Mouse (Mus musculus) gastrocnemius, adult 8-10 months (tissue): ENCODE results near the gene Napsa. TPM values are rescaled to one million over a fixed set of nuclear protein-coding genes. Genes with fewer than 3 reads are reported as not detected.

ENCODE experiments used
- DNase-seq, 2 experiments: peaks; one replicate each; pipeline ENCODE4 v3.0.0; 2022; ENCODE audit warnings: low spot score in 2 of 2
- total RNA-seq, 4 experiments: library from RNA; stranded (reverse); gene quantifications; 2 replicates each; pipeline ENCODE4 v1.2.4; 2022

Napsa gene
- under 1 TPM in 3 of 4 experiments, not detected in 1; 0.22 to 0.46 (median 0.40) TPM for total RNA-seq

DNA sequence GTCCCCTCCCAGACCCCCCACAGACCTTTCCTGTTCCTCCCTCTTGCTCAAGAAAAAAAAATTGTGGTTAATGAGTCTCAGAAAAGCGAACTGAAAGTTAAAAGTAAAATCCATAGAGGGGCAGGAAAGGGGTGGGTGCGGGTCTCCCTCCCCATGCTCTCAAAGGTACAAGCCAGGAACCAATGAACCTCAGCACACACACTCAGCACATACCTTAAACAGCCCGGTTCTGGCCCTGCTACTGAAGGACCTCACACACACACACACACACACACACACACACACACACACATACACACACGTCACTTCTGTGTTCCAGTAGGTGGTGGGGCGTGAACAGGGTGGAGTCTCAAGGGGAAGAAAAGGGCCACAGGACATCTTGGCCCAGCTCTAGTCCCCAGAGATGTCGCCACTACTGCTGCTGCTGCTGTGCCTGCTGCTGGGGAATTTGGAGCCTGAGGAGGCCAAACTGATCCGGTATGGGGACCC lies at the start of gene Napsa:
Gene Napsa, plus strand, starts transcription at position 168 of the 489 bp plus-strand sequence.
- DNase-seq = no peak

DNA sequence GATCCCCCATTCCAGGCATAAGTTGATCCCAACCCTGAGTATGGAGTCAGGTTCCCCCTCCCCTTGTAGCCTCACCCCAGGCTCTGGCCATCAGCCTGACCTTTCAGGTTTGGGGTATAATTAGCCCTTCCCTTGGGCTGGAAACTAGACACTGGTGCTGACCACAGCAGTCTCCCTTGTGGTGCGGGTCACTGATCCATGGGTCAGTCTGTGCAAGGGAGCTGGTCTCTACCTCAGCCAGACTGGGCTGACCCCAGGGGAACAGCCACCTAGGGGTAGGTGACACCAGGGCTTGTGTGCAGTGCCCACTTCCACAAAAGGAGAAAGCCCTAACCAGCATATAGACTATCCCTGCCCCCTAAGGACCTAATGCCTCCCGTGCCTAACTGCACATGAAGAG lies 49.1 kb upstream of the Napsa start:
- DNase-seq = peak; percentile 75 to 81

DNA sequence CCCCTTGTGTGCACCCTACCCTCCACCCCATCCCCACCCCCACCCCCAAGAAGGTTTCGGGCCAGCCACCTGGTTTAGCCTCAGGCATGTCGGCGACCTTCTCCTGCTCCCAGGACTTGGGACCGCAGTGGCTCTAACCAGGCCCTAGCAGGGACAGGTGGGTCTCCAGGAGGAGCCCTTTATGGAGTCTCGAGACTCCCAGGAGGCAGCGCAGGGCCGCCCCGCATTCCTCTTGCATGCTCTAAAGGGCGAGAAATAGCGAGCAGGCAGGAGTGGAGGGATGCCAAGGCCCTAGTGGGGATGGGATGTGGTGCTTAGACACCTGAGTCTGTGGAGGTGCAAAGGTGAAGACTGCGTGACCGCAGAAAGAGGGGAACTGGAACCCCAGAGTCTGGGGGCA lies 47.7 kb upstream of the Napsa start, which contains the start of gene Mybpc2:
Gene Mybpc2, minus strand, starts transcription at position 155 of the 400 bp plus-strand sequence.
- DNase-seq = peak; percentile 80 to 90

- peak; percentile 94 to 97 for DNase-seq
These were observed 46.9 kb upstream of the Napsa start for GRCm38 (mm10) chr7:44525126-44525832.

GRCm38 (mm10) chr7:44526414-44527154 lies 45.6 kb upstream of the Napsa start:
- DNase-seq = no peak

GRCm38 (mm10) chr7:44527483-44528398 lies 44.4 kb upstream of the Napsa start:
- peak; percentile 84 to 88 for DNase-seq

DNA sequence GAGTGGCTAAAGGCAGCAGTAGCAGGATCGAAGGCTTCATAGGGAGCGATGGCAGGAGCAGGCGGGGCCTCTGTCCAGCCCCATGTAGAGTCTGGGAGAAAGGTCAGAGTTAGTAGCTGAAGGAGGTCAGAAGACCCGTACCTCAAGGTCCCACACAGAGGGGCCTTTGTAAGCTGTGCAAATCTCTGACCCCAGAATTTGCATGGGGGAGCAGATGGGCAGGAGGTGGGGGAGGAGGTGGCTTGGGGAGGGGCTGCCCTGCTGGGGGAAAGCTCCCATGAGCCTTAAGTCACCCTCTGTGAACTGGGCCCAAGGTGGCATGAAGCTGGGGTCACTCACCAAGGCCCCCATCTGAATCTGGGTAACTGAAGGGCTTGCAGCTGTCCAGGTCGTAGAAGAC lies 42.7 kb upstream of the Napsa start:
- DNase-seq = no peak

- DNase-seq = no peak
These were observed 41.7 kb upstream of the Napsa start for GRCm38 (mm10) chr7:44530507-44530906.

GRCm38 (mm10) chr7:44531207-44531606 lies 41.0 kb upstream of the Napsa start:
- DNase-seq = no peak

- DNase-seq = no peak
These were observed 40.0 kb upstream of the Napsa start, which contains the start of gene Spib for GRCm38 (mm10) chr7:44531946-44532732. TSS of gene Spib (minus strand) at chr7:44532071.

DNA sequence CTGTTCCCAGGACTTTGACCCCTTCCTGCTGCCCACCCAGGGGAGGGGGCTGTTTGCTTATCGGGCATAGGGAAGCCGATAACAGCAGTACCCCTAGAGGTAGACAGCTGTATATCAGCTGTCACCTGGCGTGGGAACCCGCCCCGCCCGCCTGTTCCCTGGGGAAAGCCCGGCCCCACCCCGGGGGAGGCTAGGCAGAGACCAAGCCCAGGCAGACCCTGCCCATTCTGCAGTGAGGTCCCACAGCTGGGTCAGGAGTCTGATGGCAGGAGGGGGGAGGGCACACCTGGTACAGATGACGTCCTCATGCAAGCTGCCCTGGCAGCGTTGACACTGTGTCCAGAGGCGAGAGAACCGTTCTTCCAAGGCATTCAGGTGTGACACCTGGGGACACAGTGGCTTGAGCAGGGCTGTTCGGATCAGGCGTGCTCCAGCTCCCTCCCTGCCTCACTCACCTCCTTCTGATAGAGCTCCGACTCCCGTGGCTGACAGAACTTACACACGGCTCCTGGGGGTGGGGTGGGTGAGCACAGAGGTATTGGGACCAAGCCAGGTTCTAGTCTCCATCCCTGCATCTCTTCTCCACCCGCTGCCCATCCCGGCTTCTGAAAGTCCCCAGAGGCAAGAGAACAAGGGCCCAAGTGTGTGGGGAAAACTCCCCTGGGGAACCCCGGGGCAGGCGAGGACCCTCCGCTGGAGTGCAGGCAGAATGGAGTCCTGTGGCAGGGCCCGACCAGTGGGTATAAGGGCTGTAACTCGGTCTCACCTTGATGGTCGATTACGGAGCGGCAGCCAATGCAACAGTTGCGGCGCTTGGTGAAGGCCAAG lies 39.0 kb upstream of the Napsa start:
- DNase-seq = no peak

DNA sequence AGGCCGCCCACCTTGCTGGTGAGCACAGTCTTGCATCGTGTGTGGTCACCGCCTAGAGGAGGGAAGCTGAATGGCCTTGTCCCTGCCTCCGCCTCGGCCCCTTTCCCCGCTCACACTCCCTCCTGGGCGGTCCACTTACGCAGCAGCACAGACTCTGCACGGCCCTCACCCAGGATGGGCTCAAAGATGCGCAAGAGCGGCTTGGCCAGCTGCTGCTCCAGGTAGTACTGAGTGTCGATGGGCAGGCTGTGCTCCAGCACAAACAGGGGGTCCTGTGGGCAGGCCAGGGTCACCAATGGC lies 38.5 kb upstream of the Napsa start:
- no peak for DNase-seq

- DNase-seq = no peak
These were observed 37.9 kb upstream of the Napsa start for GRCm38 (mm10) chr7:44534242-44534641.

- DNase-seq = no peak
These were observed 37.3 kb upstream of the Napsa start for GRCm38 (mm10) chr7:44534656-44535441.

- no peak for DNase-seq
These were observed 36.3 kb upstream of the Napsa start for GRCm38 (mm10) chr7:44535657-44536589.

- DNase-seq = no peak
These were observed 35.6 kb upstream of the Napsa start for GRCm38 (mm10) chr7:44536590-44536968.

DNA sequence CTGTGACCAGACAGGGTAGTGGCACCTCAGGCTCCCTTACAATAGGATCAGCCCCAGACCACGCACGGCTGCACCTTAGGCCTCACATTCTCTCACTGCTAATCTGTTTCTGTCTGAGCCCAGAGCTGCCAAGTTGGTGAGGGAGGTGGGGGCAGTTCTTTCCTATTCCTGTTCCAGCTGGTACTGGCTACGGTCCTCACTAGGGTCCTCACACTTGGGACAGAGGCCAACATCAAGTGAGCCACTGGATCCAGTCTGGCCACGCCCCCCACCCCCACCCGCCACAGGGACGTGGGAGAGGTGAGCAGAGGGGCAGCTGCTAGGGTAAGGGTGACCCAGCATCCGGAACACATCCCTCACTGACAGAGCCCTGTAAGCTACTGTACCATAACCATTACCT lies 35.2 kb upstream of the Napsa start:
- DNase-seq = no peak

- no peak for DNase-seq
These were observed 34.7 kb upstream of the Napsa start for GRCm38 (mm10) chr7:44537496-44537895.
